Mouse (Mus musculus): ENCODE data around the gene Slc52a3. TPM values are rescaled to one million over a fixed set of nuclear protein-coding genes. Genes with fewer than 3 reads are reported as not detected.

Gene Slc52a3
- total and polyA plus RNA-seq, 2 experiments from 2014 or later, result 2.2 to 3.5 TPM

GRCm38 (mm10) chr2:152010251-152010650 lies 13.9 kb downstream of the Slc52a3 start:
- ATAC-seq (ENCODE audit: low FRiP score), result no peak
- H3K4me3 ChIP-seq (ENCODE audit: low read depth, low read length), result no peak overlapping the region

GRCm38 (mm10) chr2:152010661-152011060 lies 14.3 kb downstream of the Slc52a3 start:
- ATAC-seq (ENCODE audit: low FRiP score), result no peak
- H3K27ac ChIP-seq (ENCODE audit: low read depth, low read length), result no peak overlapping the region
- WGBS, result 88% methylated on average over 7 of the region's 7 CpGs

More at GRCm38 (mm10) chr2:152010251-152010650, 13.9 kb downstream of the Slc52a3 start:
- no peak overlapping the region for H3K27ac ChIP-seq (ENCODE audit: low read depth, low read length)
- no peak for TF ChIP-seq CTCF (IDR thresholded peaks at IDR 0.05)
- H3K4me1 ChIP-seq (ENCODE audit: insufficient read depth, low read length), result peaks cover 8% of the 10 kb centered on the region; the same call in 1 of the 2 replicates
- H3K9me3 ChIP-seq (ENCODE audit: low read length), result no peaks in the 10 kb centered on the region
- no peak overlapping the region for H3K4me2 ChIP-seq (ENCODE audit: low read depth, low read length, poor library complexity, severe bottlenecking)
- H3K9ac ChIP-seq (replicated peaks; ENCODE audit: low read length, poor library complexity, severe bottlenecking), result no peak overlapping the region
- no peak for DNase-seq (ENCODE audit: low spot score)
- WGBS, result 85% methylated on average over 9 of the region's 9 CpGs
- H3K27me3 ChIP-seq (ENCODE audit: insufficient read depth, low read length), result no peaks in the 10 kb centered on the region
- H3K36me3 ChIP-seq (ENCODE audit: insufficient read depth, low read length), result no peaks in the 10 kb centered on the region

GRCm38 (mm10) chr2:152011724-152012123 lies 15.4 kb downstream of the Slc52a3 start:
- no peaks in the 10 kb centered on the region for H3K36me3 ChIP-seq (ENCODE audit: insufficient read depth, low read length)
- peaks cover 8% of the 10 kb centered on the region; the same call in 1 of the 2 replicates for H3K4me1 ChIP-seq (ENCODE audit: insufficient read depth, low read length)
- no peak overlapping the region for H3K4me2 ChIP-seq (ENCODE audit: low read depth, low read length, poor library complexity, severe bottlenecking)
- H3K9ac ChIP-seq (replicated peaks; ENCODE audit: low read length, poor library complexity, severe bottlenecking), result no peak overlapping the region
- H3K4me3 ChIP-seq (ENCODE audit: low read depth, low read length), result no peak overlapping the region
- peak; percentile 49 for TF ChIP-seq CTCF (IDR thresholded peaks at IDR 0.05)
- no peak overlapping the region for H3K27ac ChIP-seq (ENCODE audit: low read depth, low read length)
- no peaks in the 10 kb centered on the region for H3K9me3 ChIP-seq (ENCODE audit: low read length)
- ATAC-seq (ENCODE audit: low FRiP score) (0 out of 2 replicates have a peak, but pooled peaks have one; percentile 46), DNase-seq (ENCODE audit: low spot score) (peak; percentile 42)
- 45% methylated on average over 2 of the region's 2 CpGs for WGBS
- H3K27me3 ChIP-seq (ENCODE audit: insufficient read depth, low read length), result no peaks in the 10 kb centered on the region

More at GRCm38 (mm10) chr2:152010661-152011060, 14.3 kb downstream of the Slc52a3 start:
- no peak overlapping the region for H3K4me3 ChIP-seq (ENCODE audit: low read depth, low read length)
- no peaks in the 10 kb centered on the region for H3K27me3 ChIP-seq (ENCODE audit: insufficient read depth, low read length)
- TF ChIP-seq CTCF (IDR thresholded peaks at IDR 0.05), result no peak
- H3K9ac ChIP-seq (replicated peaks; ENCODE audit: low read length, poor library complexity, severe bottlenecking), result no peak overlapping the region
- no peak for DNase-seq (ENCODE audit: low spot score)
- no peak overlapping the region for H3K4me2 ChIP-seq (ENCODE audit: low read depth, low read length, poor library complexity, severe bottlenecking)
- no peaks in the 10 kb centered on the region for H3K36me3 ChIP-seq (ENCODE audit: insufficient read depth, low read length)
- H3K9me3 ChIP-seq (ENCODE audit: low read length), result no peaks in the 10 kb centered on the region
- peaks cover 8% of the 10 kb centered on the region; the same call in 1 of the 2 replicates for H3K4me1 ChIP-seq (ENCODE audit: insufficient read depth, low read length)

GRCm38 (mm10) chr2:152012222-152012621 lies 15.9 kb downstream of the Slc52a3 start:
- Histone ChIP-seq H3K4me3 (ENCODE audit: low read depth, low read length) (no peak overlapping the region), H3K4me1 (ENCODE audit: insufficient read depth, low read length) (peaks cover 8% of the 10 kb centered on the region; the same call in 1 of the 2 replicates), H3K4me2 (ENCODE audit: low read depth, low read length, poor library complexity, severe bottlenecking) (no peak overlapping the region), H3K27ac (ENCODE audit: low read depth, low read length) (no peak overlapping the region), H3K27me3 (ENCODE audit: insufficient read depth, low read length) (no peaks in the 10 kb centered on the region), H3K9me3 (ENCODE audit: low read length) (no peaks in the 10 kb centered on the region), H3K9ac (replicated peaks; ENCODE audit: low read length, poor library complexity, severe bottlenecking) (no peak overlapping the region), H3K36me3 (ENCODE audit: insufficient read depth, low read length) (no peaks in the 10 kb centered on the region)
- WGBS, result 78% methylated on average over 4 of the region's 4 CpGs
- TF ChIP-seq CTCF (IDR thresholded peaks at IDR 0.05), result no peak
- DNase-seq (ENCODE audit: low spot score), result no peak
- ATAC-seq (ENCODE audit: low FRiP score), result no peak

GRCm38 (mm10) chr2:152012701-152013100 lies 16.4 kb downstream of the Slc52a3 start:
- no peak overlapping the region for H3K4me2 ChIP-seq (ENCODE audit: low read depth, low read length, poor library complexity, severe bottlenecking)
- 86% methylated on average over 2 of the region's 2 CpGs for WGBS
- ATAC-seq (ENCODE audit: low FRiP score) (no peak), DNase-seq (ENCODE audit: low spot score) (no peak)
- no peaks in the 10 kb centered on the region for H3K9me3 ChIP-seq (ENCODE audit: low read length)
- TF ChIP-seq CTCF (IDR thresholded peaks at IDR 0.05), result no peak
- no peak overlapping the region for H3K9ac ChIP-seq (replicated peaks; ENCODE audit: low read length, poor library complexity, severe bottlenecking)
- H3K27ac ChIP-seq (ENCODE audit: low read depth, low read length), result no peak overlapping the region
- no peaks in the 10 kb centered on the region for H3K27me3 ChIP-seq (ENCODE audit: insufficient read depth, low read length)
- no peaks in the 10 kb centered on the region for H3K36me3 ChIP-seq (ENCODE audit: insufficient read depth, low read length)
- no peak overlapping the region for H3K4me3 ChIP-seq (ENCODE audit: low read depth, low read length)
- H3K4me1 ChIP-seq (ENCODE audit: insufficient read depth, low read length), result peaks cover 3% of the 10 kb centered on the region; the same call in 1 of the 2 replicates

GRCm38 (mm10) chr2:152015997-152016396 lies 19.7 kb downstream of the Slc52a3 start:
- no peak for ATAC-seq (ENCODE audit: low FRiP score)
- no peaks in the 10 kb centered on the region for H3K36me3 ChIP-seq (ENCODE audit: insufficient read depth, low read length)
- no peak for TF ChIP-seq CTCF (IDR thresholded peaks at IDR 0.05)
- H3K9me3 ChIP-seq (ENCODE audit: low read length), result no peaks in the 10 kb centered on the region
- H3K4me2 ChIP-seq (ENCODE audit: low read depth, low read length, poor library complexity, severe bottlenecking), result no peak overlapping the region
- no peak overlapping the region for H3K9ac ChIP-seq (replicated peaks; ENCODE audit: low read length, poor library complexity, severe bottlenecking)
- no peaks in the 10 kb centered on the region for H3K4me1 ChIP-seq (ENCODE audit: insufficient read depth, low read length)
- H3K27me3 ChIP-seq (ENCODE audit: insufficient read depth, low read length), result no peaks in the 10 kb centered on the region
- DNase-seq (ENCODE audit: low spot score), result no peak
- 24% methylated on average over 4 of the region's 4 CpGs for WGBS
- no peak overlapping the region for H3K4me3 ChIP-seq (ENCODE audit: low read depth, low read length)
- H3K27ac ChIP-seq (ENCODE audit: low read depth, low read length), result no peak overlapping the region

Measured in midbrain, postnatal 0 days (tissue).